Mouse (Mus musculus) ES-Bruce4 (cell line): Measurements from ENCODE around the gene Fpr3. TPM values are rescaled to one million over a fixed set of nuclear protein-coding genes. Genes with fewer than 3 reads are reported as not detected.
"Not testable (repeated sequence)": the region's sequence is repeated elsewhere in the genome, so short reads cannot be mapped to it uniquely, and the experiment has no call there.

ENCODE experiments used
- H3K27ac ChIP-seq: 2 replicates; pipeline ENCODE4 v1.5.1; 2012; ENCODE audit warnings: low read length, inconsistent platforms; ENCODE audit not compliant: insufficient read depth
- H3K27me3 ChIP-seq: 2 replicates; pipeline ENCODE4 v1.6.1; 2012; ENCODE audit warnings: mild to moderate bottlenecking, low read length, inconsistent platforms; ENCODE audit not compliant: control insufficient read depth, poor library complexity, insufficient read depth, severe bottlenecking
- H3K36me3 ChIP-seq: 2 replicates; pipeline ENCODE4 v1.6.1; 2012; ENCODE audit warnings: inconsistent platforms, mild to moderate bottlenecking, low read length, moderate library complexity; ENCODE audit not compliant: control insufficient read depth, poor library complexity, insufficient read depth, severe bottlenecking
- H3K4me1 ChIP-seq: one replicate; pipeline ENCODE4 v1.8.1; 2011; ENCODE audit warnings: low read length; ENCODE audit not compliant: control insufficient read depth, insufficient read depth
- H3K4me3 ChIP-seq: 2 replicates; pipeline ENCODE4 v1.5.1; 2011; ENCODE audit warnings: low read depth, mild to moderate bottlenecking, low read length
- H3K9ac ChIP-seq: 2 replicates; pipeline ENCODE4 v1.6.1; 2012; ENCODE audit warnings: low read depth, mild to moderate bottlenecking, inconsistent platforms; ENCODE audit not compliant: poor library complexity, severe bottlenecking
- H3K9me3 ChIP-seq: replicated peaks from 2 replicates; pipeline ENCODE4 v1.6.1; 2012; ENCODE audit warnings: mild to moderate bottlenecking, low read length, inconsistent platforms; ENCODE audit not compliant: control insufficient read depth, poor library complexity, insufficient read depth, severe bottlenecking
- CTCF ChIP-seq: IDR thresholded peaks from one replicate; pipeline ENCODE4 v1.8.1; 2011; ENCODE audit warnings: low read depth, low read length
- EP300 ChIP-seq: IDR thresholded peaks from 2 replicates; pipeline ENCODE4 v1.6.1; 2011; ENCODE audit warnings: low read depth, low read length; ENCODE audit not compliant: insufficient read depth
- POLR2A ChIP-seq: IDR thresholded peaks from one replicate; pipeline ENCODE4 v1.8.1; 2011; ENCODE audit warnings: low read length; ENCODE audit not compliant: insufficient read depth
- polyA plus RNA-seq: library from polyadenylated mRNA; stranded (reverse); fragments of >200 nt; gene quantifications from 2 replicates; pipeline ENCODE4 v1.2.4, GENCODE M21; 2011; ENCODE audit warnings: low read depth; ENCODE audit not compliant: missing spikeins, insufficient read depth, insufficient read length

Gene Fpr3
- polyA plus RNA-seq = not detected in 2 replicates

GRCm38 (mm10) chr17:17887774-17888248, at the start of gene Fpr3, which contains the start of gene Fpr2:
Fpr3 (plus strand) TSS chr17:17887852.
Fpr2 (plus strand) TSS chr17:17887824.
- TF ChIP-seq CTCF = no peak
- no peak for TF ChIP-seq POLR2A
- TF ChIP-seq EP300 = no peak
- Histone ChIP-seq H3K27ac (no peak within 1 kb of the TSS), H3K4me3 (no peak within 1 kb of the TSS), H3K36me3 (no peaks in the 10 kb centered on the region), H3K9me3 (no peaks in the 10 kb centered on the region), H3K9ac (no peak within 1 kb of the TSS), H3K4me1 (no peaks in the 10 kb centered on the region), H3K27me3 (no peaks in the 10 kb centered on the region)

GRCm38 (mm10) chr17:17837919-17838701, 49.5 kb upstream of the Fpr3 start:
- H3K36me3 ChIP-seq = 0 out of 2 replicates have a peak, but pooled peaks cover 2% of the 10 kb centered on the region
- TF ChIP-seq EP300 (peak; percentile 19; the same call in 1 of the 2 replicates), POLR2A (no peak), CTCF (peak; percentile 62)

GRCm38 (mm10) chr17:17839276-17839675, 48.4 kb upstream of the Fpr3 start:
- Histone ChIP-seq H3K36me3 (0 out of 2 replicates have a peak, but pooled peaks cover 2% of the 10 kb centered on the region), H3K9me3 (no peaks in the 10 kb centered on the region), H3K4me3 (no peak overlapping the region), H3K4me1 (no peaks in the 10 kb centered on the region), H3K9ac (peak overlapping the region; percentile 83; the same call in 1 of the 2 replicates), H3K27ac (no peak overlapping the region), H3K27me3 (no peaks in the 10 kb centered on the region)
- no peak for TF ChIP-seq EP300
- TF ChIP-seq CTCF = no peak
- TF ChIP-seq POLR2A = no peak

More at GRCm38 (mm10) chr17:17837919-17838701, 49.5 kb upstream of the Fpr3 start:
- no peaks in the 10 kb centered on the region for H3K27me3 ChIP-seq
- peak overlapping the region; percentile 83 for H3K9ac ChIP-seq
- H3K4me3 ChIP-seq = peak overlapping the region; percentile 92
- no peaks in the 10 kb centered on the region for H3K9me3 ChIP-seq
- H3K4me1 ChIP-seq = no peaks in the 10 kb centered on the region
- peak overlapping the region; percentile 68 for H3K27ac ChIP-seq

- TF ChIP-seq POLR2A (no peak), CTCF (no peak), EP300 (no peak)
- H3K36me3 ChIP-seq = 0 out of 2 replicates have a peak, but pooled peaks cover 2% of the 10 kb centered on the region
Observed at GRCm38 (mm10) chr17:17840796-17841195, 46.9 kb upstream of the Fpr3 start.

GRCm38 (mm10) chr17:17843534-17844261, 44.0 kb upstream of the Fpr3 start:
- no peaks in the 10 kb centered on the region; the same call in 1 of the 2 replicates for H3K27me3 ChIP-seq
- no peak for TF ChIP-seq EP300
- TF ChIP-seq POLR2A = no peak
- no peak for TF ChIP-seq CTCF
- H3K36me3 ChIP-seq = 0 out of 2 replicates have a peak, but pooled peaks cover 2% of the 10 kb centered on the region
- H3K9ac ChIP-seq = no peak overlapping the region
- no peaks in the 10 kb centered on the region for H3K4me1 ChIP-seq
- no peaks in the 10 kb centered on the region for H3K9me3 ChIP-seq
- no peak overlapping the region for H3K27ac ChIP-seq
- H3K4me3 ChIP-seq = peak overlapping the region; percentile 31

More at GRCm38 (mm10) chr17:17840796-17841195, 46.9 kb upstream of the Fpr3 start:
- no peaks in the 10 kb centered on the region for H3K4me1 ChIP-seq
- no peaks in the 10 kb centered on the region for H3K9me3 ChIP-seq
- H3K4me3 ChIP-seq = no peak overlapping the region
- H3K9ac ChIP-seq = no peak overlapping the region
- H3K27ac ChIP-seq = no peak overlapping the region
- no peaks in the 10 kb centered on the region for H3K27me3 ChIP-seq

- not testable (repeated sequence) for H3K27me3 ChIP-seq, H3K27ac ChIP-seq, H3K36me3 ChIP-seq, H3K4me3 ChIP-seq, H3K4me1 ChIP-seq, H3K9ac ChIP-seq, H3K9me3 ChIP-seq
Observed at GRCm38 (mm10) chr17:17844606-17845005, 43.0 kb upstream of the Fpr3 start.
